Mouse (Mus musculus) CH12.LX (cell line): ENCODE results near the gene Col5a1.

ENCODE experiments used
- CHD1 ChIP-seq: IDR thresholded peaks from 2 replicates; pipeline ENCODE4 v1.6.1; 2012; ENCODE audit warnings: low read depth, low read length, improper control_type of control experiment, inconsistent platforms
- CHD2 ChIP-seq: IDR thresholded peaks from 2 replicates; pipeline ENCODE4 v1.6.1; 2011; ENCODE audit warnings: low read length, improper control_type of control experiment
- CTCF ChIP-seq, 2 experiments: IDR thresholded peaks in 1 of 2; conservative IDR thresholded peaks in 1 of 2; 2 replicates each; pipeline ENCODE4 v1.5.1; 2011 to 2012; ENCODE audit warnings: low read depth in 2 of 2, low read length in 2 of 2, improper control_type of control experiment in 1 of 2, inconsistent platforms in 1 of 2, mild to moderate bottlenecking in 1 of 2, moderate library complexity in 1 of 2
- E2F4 ChIP-seq: IDR thresholded peaks from 2 replicates; pipeline ENCODE4 v1.6.1; 2011; ENCODE audit warnings: low read depth, low read length, improper control_type of control experiment; ENCODE audit not compliant: insufficient replicate concordance
- JUND ChIP-seq: conservative IDR thresholded peaks from 2 replicates; pipeline ENCODE4 v1.6.1; 2011; ENCODE audit warnings: low read depth, low read length, improper control_type of control experiment
- POLR2A ChIP-seq: IDR thresholded peaks from 2 replicates; pipeline ENCODE4 v1.6.1; 2011; ENCODE audit warnings: low read depth, mild to moderate bottlenecking, improper control_type of control experiment, low read length
- TBP ChIP-seq: conservative IDR thresholded peaks from 2 replicates; pipeline ENCODE4 v1.6.1; 2011; ENCODE audit warnings: low read depth, low read length, improper control_type of control experiment
- TCF12 ChIP-seq: IDR thresholded peaks from 2 replicates; pipeline ENCODE4 v1.6.1; 2014; ENCODE audit warnings: low read depth, mild to moderate bottlenecking, inconsistent platforms, low read length, improper control_type of control experiment
- ZC3H11A ChIP-seq: IDR thresholded peaks from 2 replicates; pipeline ENCODE4 v1.6.1; 2012; ENCODE audit warnings: low read depth, mild to moderate bottlenecking, inconsistent platforms, low read length, improper control_type of control experiment
- ZNF384 ChIP-seq: IDR thresholded peaks from 2 replicates; pipeline ENCODE4 v1.6.1; 2012; ENCODE audit warnings: low read depth, low read length, improper control_type of control experiment, inconsistent platforms

DNA sequence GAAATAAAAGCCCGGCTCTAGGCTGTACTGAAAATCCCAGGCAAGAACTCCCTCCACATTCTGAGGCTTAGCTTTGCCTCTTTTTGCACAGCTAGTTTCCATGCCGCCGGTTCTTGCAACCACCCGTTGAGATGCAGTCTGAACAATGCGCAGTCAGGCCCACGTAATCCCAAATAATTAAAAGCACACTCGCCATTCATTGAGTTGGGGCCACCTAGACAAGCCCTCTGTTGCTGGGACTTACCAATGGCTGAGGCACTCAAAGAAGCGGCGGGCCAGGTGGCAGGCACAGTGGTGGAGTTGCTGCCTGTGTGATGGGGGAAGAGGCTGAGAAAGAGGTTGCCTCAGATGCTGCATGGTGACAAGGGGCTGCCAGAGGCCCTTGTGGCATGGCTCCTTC, 48.1 kb upstream of the Col5a1 start:
- TF ChIP-seq CTCF (conservative IDR thresholded peaks at IDR 0.05 in 1 of 2, IDR thresholded peaks at IDR 0.05 in 1 of 2; ENCODE audit: low read depth in 2 of 2, low read length in 2 of 2) (no peak), E2F4 (no peak), TBP (no peak), ZNF384 (no peak), CHD2 (no peak), ZC3H11A (no peak), CHD1 (no peak), TCF12 (no peak), POLR2A (no peak), JUND (no peak)
